Mouse (Mus musculus): ENCODE measurements around the gene Atxn3.
"Not testable (repeated sequence)": the region's sequence is repeated elsewhere in the genome, so short reads cannot be mapped to it uniquely, and the experiment has no call there.

Gene Atxn3

DNA sequence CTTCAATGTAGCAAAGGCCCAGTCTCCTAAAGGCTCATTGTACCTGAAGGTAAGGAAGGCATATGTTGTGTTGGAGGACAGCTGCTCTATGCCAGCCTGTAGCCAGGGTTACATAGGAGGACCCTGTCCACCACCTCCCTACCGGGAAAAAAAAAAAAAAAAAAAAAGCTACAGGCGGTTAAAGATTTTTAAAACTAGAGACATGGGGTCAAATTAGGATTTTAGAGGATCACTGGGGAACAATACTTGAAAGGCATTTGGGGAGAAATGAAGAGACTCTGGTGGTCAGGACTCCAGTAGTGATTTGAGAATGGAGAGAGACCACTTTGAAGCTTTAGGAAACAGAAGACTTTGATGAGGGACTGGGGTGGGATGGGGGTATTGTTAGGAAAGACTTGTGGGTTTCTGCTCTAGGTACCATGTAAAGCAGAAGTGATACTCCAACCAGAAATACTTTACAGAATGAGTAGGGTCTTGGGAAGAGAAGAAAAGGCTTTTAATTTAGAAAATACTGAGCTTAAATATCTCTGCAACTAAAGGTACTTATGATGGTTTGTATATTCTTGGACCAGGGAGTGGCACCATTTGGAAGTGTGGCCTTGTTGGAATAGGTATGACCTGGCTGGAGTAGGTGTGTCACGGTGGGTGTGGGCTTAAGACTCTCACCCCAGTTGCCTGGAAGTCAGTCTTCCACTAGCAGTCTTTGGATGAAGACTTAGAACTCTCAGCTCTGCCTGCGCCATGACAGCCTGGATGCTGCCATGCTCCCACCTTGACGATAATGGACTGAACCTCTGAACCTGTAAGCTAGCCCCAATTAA lies 1.1 kb upstream of the Atxn3 start:
- DNase-seq (ENCODE audit: extremely low read depth, insufficient read length, low spot score) = not testable (repeated sequence)

DNA sequence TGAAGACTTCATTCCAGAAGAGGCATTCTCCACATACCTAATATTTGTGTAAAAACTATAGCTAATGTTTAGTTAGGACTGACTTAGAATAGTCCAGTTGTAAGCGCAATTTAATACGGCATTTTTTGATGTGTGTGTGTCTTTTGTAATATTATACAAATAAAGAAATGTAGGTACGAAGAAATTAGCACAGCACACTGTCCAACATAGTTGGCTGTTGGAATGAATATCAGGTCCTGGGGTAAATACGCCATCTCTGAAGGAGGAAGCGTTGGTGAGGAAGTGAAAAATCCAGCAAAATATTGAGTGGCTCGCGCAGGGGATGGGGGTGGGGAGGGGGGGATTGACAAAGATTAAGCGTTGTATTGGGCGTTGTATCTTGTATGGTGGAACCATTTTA lies 510 bp upstream of the Atxn3 start:
- DNase-seq (ENCODE audit: extremely low read depth, insufficient read length, low spot score) = no peak

DNA sequence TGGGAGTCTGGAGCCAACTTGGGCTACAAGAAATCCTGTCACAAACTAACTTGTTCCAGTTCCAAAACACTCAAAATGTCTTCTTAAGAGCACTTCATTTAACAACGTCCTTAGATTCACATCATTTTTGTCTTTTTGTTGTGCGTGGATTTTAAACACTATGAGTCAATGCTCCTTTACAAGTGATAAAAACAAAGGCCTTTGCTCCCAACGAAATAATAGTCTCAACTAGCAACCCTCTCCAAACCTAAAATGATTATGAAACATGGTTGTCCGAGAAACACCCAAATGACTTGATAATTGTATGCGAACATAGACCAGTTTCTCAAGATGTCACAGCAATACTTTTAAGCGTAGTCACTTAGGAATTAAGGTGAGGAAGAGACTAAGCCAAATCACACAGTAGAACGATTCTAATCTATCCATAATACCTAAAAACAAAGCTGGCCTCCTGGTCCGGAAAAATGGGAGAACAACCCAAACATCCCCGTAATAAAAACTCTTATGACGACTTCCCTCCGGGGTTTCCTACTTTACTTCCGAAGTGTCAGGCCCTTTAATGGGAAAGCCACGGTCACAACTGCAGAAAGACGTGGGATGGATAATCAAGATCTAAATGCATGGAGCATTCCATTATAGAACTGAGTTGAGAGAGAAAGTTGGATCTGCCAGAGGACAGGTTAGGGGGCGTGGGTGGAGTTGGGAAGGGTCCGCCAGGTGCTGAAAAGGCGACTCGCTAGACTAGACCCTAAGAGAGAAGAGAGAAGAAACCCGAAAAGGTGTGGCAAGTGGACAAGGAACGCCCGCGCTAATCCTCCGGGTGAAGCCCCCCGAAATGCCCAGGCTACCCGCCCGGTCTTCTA lies 736 bp downstream of the Atxn3 start:
- peak; percentile 15 for DNase-seq (ENCODE audit: extremely low read depth, insufficient read length, low spot score)

DNA sequence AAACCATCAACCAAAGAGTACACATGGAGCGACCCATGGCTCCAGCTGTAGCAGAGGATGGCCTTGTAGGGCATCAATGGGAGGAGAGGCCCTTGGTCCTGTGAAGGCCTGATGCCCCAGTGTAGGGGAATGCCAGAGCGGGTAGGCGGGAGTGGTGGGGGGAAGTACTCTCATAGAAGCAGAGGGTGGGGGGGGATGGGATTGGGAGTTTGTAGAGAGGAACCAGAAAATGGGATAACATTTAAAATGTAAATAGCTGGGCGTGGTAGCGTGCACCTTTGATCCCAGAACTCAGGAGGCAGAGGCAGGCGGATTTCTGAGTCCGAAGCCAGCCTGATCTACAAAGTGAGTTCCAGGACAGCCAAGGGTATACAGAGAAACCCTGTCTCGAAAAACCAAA lies 2.2 kb downstream of the Atxn3 start:
- not testable (repeated sequence) for DNase-seq (ENCODE audit: extremely low read depth, insufficient read length, low spot score)

DNA sequence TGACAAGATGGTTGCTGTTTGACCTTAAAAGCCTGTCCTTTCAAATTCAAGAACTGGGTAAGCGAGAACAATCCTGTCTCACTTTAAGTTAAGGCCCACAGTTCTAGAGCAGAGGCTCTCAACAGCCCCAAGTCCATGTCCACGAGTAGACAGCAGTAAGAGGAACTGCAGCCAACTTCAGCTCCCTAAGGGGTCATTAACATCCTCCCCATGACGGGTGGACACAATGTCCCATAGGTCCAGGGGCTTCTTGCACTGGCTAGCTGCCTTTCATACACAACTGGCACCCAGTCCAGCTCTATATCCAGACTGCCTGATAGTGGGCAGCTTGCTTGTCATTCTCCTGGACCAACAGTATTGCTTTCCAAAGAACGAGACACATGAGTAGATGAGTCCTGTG lies 9.2 kb downstream of the Atxn3 start:
- DNase-seq (ENCODE audit: extremely low read depth, insufficient read length, low spot score) = no peak

DNA sequence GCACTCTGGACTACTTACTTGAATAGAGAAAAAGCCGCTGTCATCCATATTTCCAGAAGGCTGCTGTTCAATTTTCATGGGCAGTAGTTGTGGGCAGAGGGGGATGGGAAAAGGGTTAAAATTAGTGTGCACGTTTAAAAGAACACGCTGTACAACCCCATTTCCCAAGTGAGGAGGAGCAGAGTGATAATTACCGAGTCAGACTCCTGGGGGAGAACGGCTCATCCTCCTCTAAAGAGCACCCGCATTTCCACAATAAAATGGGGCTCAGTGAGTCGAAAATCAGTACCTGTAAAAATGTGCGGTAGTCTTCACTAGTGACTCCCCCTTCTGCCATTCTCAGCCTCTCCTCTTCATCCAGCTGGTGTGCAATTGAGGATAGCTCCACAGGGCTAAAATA lies 10.1 kb downstream of the Atxn3 start:
- DNase-seq (ENCODE audit: extremely low read depth, insufficient read length, low spot score) = no peak

DNA sequence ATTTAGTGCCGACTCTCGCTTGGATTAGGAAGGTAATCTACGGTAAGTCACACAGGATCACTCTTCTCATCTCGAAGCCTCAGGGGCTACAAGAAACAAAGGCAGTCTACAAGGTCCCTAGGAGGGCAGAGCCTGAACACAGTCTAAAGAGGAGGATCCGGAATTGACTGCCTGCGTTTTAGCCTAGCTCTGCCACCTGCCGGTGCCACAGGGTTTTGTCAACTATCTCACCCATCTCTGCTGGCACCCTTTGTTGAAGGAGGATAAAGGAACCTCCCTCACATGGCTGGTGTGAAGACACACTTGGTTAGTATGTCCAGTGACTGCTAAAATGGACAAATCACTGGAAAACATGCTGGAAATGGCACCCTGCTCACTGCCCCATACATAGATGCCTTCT lies 20.5 kb downstream of the Atxn3 start:
- no peak for DNase-seq (ENCODE audit: extremely low read depth, insufficient read length, low spot score)

DNA sequence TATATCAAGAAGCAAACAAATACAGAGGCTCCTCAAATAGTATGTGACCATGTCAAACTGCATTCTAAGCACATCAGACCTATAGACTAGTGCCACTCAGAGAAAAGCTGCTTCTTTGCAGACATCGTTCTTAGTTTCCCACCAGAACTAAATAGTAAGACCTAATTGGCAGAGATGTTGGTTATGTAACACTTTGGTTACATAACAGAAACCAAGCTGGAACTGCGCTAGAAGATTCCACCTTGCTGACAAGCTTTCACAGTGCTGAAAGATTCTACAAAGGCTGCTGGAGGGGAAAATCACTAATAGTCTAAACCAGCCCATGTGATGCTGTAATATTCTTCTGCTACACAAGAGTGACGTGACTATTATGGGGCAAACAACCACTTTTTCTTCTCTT lies 22.8 kb downstream of the Atxn3 start:
- DNase-seq (ENCODE audit: extremely low read depth, insufficient read length, low spot score) = no peak

DNA sequence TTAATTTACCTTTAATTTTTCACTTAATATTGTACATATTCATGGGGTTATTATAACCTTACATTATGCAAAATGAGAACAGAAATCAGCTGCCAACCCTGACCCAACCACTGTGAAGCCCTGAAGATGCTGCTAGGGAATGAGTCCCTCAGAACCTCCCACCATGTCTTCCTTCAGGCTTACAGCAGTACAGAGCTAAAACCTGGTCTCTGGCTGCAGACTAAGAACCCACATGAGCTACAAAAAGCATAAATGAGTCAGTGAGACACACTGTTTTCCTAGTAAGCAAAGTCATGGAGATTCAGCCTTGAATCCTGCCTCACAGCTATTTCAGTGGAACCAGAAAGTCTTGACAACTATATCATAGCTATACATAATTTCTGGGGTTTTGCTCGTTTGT lies 29.6 kb downstream of the Atxn3 start:
- DNase-seq (ENCODE audit: extremely low read depth, insufficient read length, low spot score) = no peak

DNA sequence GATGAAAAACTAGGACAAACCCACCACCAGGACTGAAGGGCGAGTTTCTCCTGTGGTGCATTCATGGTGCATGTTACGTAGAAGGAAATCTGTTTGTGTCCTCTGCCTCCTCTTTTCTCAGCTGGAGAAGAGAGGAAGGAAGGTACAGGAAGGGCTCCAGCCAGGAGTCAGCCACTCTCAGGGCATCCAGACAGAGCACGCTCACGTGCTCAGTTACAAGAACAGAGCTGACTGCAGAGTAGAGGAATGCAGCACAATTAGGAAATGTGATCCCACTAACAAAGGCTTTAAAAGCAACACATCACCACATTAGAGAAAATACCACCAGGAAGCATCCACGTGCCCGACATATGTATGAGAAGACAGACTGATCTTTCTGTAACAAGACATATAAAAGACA lies 35.7 kb downstream of the Atxn3 start:
- no peak for DNase-seq (ENCODE audit: extremely low read depth, insufficient read length, low spot score)

DNA sequence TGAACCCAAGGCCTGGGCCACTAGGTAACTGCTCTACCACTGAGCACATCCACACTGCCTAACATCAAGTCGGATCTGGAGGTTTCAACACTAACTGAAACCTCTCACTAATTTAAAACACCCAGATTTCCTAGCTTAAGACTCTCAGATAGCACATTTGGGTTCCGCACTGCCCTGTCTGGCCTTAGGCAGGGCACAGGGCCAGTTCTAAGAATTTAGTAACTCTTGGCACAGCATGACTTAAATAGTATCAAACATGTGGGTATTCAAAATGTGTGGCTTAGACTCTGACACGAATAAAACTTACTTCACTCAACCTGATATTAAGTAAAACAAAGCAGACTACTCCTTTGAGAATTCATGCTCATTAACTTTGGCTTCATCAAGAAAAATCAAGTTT lies 38.2 kb downstream of the Atxn3 start:
- DNase-seq (ENCODE audit: extremely low read depth, insufficient read length, low spot score) = no peak

DNA sequence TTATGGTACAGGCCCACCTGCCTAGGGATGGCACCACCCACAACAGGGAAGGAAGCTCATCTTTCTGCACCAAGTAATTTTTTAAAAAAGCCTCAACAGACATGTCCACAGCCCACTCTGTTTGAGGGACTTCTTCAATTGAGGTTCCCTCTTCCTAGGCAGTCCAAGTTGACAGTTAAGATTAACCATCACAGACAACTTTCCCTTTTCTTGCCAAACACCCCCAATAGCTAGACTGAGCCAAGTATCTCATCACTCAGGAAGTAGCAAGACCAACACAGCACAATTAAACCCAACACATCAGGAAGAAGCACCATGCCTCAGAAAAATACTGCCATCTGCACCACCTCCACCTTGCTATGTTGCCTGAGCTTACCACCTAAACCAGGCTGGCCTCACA lies 40.9 kb downstream of the Atxn3 start:
- DNase-seq (ENCODE audit: extremely low read depth, insufficient read length, low spot score) = no peak

DNA sequence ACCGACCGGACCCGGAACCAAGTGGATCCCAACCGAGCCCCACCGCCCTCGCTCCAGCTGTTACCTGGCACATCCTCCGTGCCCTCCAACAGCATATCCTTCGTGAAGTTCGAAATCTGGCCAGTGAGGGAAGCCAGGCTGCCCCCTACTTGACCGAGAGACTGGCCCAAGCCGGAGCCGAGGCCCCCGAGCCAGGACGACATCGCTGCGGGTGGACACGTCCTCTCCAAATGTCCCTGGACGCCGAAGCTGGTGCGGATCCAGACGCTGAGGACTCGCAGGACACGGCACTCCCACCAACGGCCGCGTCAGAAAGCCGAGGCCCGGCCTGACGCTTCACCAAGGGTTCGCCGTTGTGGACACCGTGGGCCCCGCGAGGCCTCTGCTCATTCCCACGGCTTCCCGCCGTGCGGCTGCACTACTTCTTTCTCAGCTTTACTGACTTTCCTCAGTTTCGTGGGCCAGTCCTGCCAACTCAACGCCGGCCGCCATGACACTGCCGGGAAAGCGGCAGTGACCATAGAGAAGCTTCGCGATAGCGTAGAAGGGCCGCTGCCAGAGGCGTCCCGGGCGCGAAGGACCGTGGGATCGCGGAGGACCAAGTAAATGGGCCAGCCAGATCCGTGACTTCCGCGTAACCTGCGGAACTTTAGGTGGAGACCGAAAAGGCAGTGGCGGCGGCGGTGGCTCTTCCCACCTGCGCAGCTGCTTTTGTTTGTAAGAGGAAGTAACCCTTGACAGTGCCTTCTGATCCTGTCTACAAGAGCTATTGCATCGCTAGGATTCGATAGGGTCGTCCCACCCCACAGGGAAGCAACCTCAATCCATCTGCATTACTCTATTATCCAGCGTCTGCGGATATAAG lies 45.2 kb downstream of the Atxn3 start, which contains the start of gene Trip11:
Gene Trip11 (minus strand): TSS at position 642 of the 865 bp plus-strand sequence.
- peak; percentile 87 for DNase-seq (ENCODE audit: extremely low read depth, insufficient read length, low spot score)

DNA sequence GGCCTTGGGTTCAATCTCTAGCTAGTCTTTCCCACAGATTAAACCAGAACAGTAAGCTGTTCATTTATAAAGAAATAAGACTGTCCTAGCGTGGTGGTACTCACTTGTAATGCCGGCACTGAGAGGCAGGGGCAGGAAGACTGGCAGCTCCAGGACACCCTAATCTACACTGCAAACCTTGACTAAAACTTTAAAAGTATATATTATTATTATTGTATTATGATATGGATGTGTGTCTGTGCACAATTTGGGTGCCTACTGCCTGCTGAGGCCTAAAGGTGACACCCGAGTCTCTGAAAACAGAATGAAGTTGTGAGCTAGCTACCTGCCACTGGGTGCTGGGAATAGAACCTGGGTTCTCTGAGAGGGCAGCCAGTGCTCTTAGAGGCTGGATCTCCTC lies 46.7 kb downstream of the Atxn3 start:
- DNase-seq (ENCODE audit: extremely low read depth, insufficient read length, low spot score) = no peak

DNA sequence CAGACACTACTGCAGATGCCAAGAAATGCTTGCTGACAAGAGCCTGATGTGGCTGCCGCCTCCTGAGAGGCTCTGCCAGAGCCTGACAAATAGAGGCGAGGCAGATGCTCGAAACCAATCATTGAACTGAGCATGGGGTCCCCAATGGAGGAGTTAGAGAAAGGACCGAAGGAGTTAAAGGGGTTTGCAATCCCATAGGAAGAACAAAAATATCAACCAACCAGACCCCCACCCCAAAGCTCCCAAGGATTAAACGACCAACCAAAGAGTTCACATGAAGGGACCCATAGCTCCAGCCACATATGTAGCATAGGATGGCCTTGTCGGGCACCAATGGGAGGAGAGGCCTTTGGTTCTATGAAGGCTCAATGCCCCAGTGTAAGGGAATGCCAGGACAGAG lies 47.7 kb downstream of the Atxn3 start:
- no peak for DNase-seq (ENCODE audit: extremely low read depth, insufficient read length, low spot score)

DNA sequence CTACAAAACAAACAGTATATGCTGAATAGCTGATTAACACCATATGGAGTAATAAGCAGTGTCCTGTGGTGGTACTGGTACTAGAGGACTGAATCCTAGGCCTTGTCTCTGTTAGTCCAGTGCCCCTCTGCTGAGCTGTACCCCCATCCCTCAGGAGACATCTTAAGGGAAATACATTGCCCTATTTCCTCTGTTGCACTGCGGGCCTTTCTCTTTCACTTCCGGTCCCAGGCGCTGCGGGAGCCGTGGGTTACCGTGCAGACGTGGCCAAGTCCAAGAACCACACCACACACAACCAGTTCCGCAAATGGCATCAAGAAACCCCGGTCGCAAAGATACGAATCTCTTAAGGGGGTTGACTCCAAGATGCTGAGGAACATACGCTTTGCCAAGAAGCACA lies 52.2 kb downstream of the Atxn3 start:
- no peak for DNase-seq (ENCODE audit: extremely low read depth, insufficient read length, low spot score)

DNA sequence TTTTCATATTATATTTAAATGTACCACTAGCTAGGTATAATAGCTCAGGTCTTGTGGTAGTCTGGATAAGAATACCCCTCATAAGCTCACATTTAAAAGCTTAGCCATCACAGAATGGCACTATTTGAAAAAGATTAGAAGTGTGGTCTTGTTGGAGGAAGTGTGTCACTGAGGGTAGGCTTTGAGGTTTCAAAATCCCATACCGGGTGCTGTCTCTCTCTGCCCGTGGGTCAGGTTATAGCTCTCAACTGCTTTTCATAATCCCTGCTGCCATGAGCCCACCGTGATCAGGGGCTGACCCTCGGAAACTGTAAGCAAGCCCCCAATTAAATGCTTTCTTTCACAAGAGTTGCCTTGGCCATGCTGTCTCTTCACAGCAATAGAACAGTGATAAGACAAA lies 53.1 kb downstream of the Atxn3 start:
- DNase-seq (ENCODE audit: extremely low read depth, insufficient read length, low spot score) = no peak

DNA sequence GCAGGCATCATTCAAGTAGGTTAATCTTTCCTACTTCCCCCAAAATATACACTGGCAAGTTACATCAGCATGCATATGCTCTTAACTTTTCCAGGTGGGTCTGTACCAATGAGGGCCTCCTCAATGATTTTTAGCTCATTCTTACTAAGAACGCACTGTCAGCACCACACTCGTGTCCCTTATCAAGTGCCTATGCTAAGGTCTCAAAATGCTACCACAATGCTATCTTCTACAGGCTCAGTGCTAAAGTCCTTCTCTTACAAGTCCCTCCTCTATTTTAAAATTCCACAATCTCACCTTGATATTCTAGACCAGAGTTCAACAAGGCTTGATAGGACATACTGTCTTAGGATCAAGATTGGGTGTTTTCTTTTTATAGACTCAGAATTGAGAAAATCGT lies 53.9 kb downstream of the Atxn3 start:
- no peak for DNase-seq (ENCODE audit: extremely low read depth, insufficient read length, low spot score)

DNA sequence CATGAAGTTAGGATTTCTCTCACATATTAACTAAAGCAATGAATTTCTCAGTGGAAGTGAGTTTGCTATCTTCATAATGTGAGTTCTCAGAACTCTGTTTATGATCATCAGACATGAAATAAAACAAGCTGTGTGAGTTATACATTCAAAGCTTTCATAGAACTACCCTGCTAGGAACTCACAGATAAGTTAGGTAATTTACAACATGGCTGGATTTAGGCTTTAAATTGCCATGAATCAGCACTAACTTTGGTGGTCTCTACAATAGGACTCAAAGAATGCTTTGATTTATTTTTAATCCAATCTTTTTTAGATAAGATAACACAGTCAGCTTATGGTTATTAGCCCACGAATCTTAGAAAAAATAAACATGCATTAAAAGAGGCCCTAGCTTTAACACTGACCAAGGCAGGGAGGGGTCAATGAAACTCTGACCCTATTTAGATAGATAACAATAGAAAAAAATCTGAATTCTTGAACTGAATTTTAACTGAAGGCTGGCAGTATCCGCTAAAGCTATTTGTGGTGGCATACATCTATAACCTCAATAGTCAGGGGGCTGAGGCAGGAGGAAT lies 58.3 kb downstream of the Atxn3 start:
- DNase-seq (ENCODE audit: extremely low read depth, insufficient read length, low spot score) = no peak

DNA sequence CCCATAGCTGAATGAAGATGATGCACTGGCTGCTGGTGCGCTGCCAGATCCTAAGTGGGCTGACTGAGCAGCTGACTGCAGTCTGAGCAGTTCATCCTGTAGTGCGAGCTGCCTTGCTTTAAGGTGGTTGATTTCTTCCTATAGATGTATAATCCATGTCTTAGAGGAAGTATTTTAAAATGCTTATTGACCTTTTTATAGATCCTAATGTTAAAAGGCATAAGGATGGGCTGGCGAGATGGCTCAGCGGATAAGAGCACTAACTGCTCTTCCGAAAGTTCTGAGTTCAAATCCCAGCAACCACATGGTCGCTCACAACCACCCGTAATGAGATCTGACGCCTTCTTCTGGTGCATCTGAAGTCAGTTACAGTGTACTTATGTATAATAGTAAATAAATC lies 59.1 kb downstream of the Atxn3 start:
- DNase-seq (ENCODE audit: extremely low read depth, insufficient read length, low spot score) = no peak

DNA sequence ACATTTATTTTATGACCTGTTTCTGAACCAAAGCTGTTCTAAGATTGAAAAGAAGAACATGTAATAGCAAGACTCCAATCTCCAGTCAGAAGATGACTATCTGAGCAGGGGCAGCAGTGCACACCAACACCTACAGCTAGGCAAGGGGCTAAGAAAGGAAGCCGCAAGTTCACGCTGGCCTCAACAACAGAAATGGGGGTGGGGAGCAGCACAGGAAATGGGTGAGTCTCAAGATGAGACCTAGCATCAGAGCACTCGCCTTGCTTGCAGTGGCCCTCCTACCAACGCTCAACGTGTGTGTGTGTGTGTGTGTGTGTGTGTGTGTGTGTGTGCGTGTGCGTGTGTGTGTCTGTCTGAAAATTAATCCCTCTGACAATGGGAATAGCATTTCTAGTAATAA lies 60.9 kb downstream of the Atxn3 start:
- DNase-seq (ENCODE audit: extremely low read depth, insufficient read length, low spot score) = no peak
